Mouse (Mus musculus) forebrain, embryonic 16.5 days (tissue): ENCODE measurements at regions not wholly inside any gene's neighbourhood (a gene's known extent, or its start where the extent isn't known, plus 50 kb on each side); places are given as distances from the start of the nearest gene placed in this dataset.
"Not testable (repeated sequence)": the region's sequence is repeated elsewhere in the genome, so short reads cannot be mapped to it uniquely, and the experiment has no call there.

ENCODE experiments used
- ATAC-seq: fragments of 200-750 bp; cut with Nextera tagmentation; 2 replicates; pipeline ENCODE4 v1.8.0; 2017; ENCODE audit warnings: mild to moderate bottlenecking, moderate library complexity
- H3K27ac ChIP-seq: fragments of 300-500 bp; sonication (generic); 2 replicates; pipeline ENCODE4 v1.5.1; 2014; ENCODE audit warnings: low read length, control low read depth
- H3K27me3 ChIP-seq: fragments of 300-500 bp; sonication (generic); replicated peaks from 2 replicates; pipeline ENCODE4 v1.6.1; 2014; ENCODE audit warnings: low read length; ENCODE audit not compliant: control insufficient read depth, insufficient read depth
- H3K36me3 ChIP-seq: fragments of 300-500 bp; sonication (generic); 2 replicates; pipeline ENCODE4 v1.6.1; 2014; ENCODE audit not compliant: control insufficient read depth, insufficient read depth
- H3K4me1 ChIP-seq: fragments of 300-500 bp; sonication (generic); replicated peaks from 2 replicates; pipeline ENCODE4 v1.6.1; 2014; ENCODE audit warnings: low read length; ENCODE audit not compliant: control insufficient read depth, insufficient read depth
- H3K4me2 ChIP-seq: fragments of 300-500 bp; sonication (generic); 2 replicates; pipeline ENCODE4 v1.6.1; 2014; ENCODE audit warnings: mild to moderate bottlenecking, low read length, control low read depth
- H3K4me3 ChIP-seq: fragments of 300-500 bp; sonication (generic); replicated peaks from 2 replicates; pipeline ENCODE4 v1.5.1; 2014; ENCODE audit warnings: mild to moderate bottlenecking, low read length, control low read depth
- H3K9ac ChIP-seq: fragments of 300-500 bp; sonication (generic); replicated peaks from 2 replicates; pipeline ENCODE4 v1.6.1; 2014; ENCODE audit warnings: low read depth, low read length, control low read depth
- H3K9me3 ChIP-seq: fragments of 300-500 bp; sonication (generic); 2 replicates; pipeline ENCODE4 v1.6.1; 2016; ENCODE audit warnings: low read length; ENCODE audit not compliant: control insufficient read depth
- WGBS: fragments of 180-500 bp; shearing (Covaris S2); extraction: QIAGEN DNeasy Blood & Tissue Kit; methylation state at CpG from one replicate; pipeline ENCODE4 v1.1.7; 2014; 5-methylcytosine and 5-hydroxymethylcytosine counted together

- WGBS, result 17% methylated on average over 5 of the region's 5 CpGs
- Histone ChIP-seq H3K4me2 (no peak overlapping the region), H3K9me3 (no peaks in the 10 kb centered on the region), H3K27me3 (no peaks in the 10 kb centered on the region), H3K27ac (peak overlapping the region; percentile 67), H3K4me1 (peaks cover 8% of the 10 kb centered on the region), H3K9ac (no peak overlapping the region), H3K4me3 (no peak overlapping the region), H3K36me3 (no peaks in the 10 kb centered on the region)
- peak; percentile 68 for ATAC-seq
These were observed 567.2 kb upstream of the Sox11 start for GRCm38 (mm10) chr12:27909417-27910100.

DNA sequence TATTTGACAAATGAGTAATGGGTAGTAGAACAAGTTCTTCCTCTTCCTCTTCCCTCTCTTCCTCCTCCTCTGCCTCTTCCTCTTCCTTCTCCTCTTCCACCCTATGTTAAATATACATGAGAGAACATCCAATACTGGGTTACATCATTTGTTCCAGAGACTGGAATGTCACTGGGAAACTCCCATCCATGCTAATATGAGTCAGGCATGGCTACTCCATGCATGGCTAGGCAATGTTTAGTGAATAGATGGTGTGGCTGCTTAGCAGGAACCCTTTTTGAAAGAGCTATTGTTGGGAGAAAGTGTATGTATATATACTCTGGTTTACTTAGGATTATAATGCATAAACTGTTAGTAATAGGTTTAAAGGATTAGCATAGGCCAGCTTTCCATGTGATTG, 554.3 kb upstream of the Sox11 start:
- H3K9me3 ChIP-seq, H3K36me3 ChIP-seq, H3K27me3 ChIP-seq, H3K4me3 ChIP-seq, H3K4me1 ChIP-seq, H3K4me2 ChIP-seq, ATAC-seq, H3K27ac ChIP-seq, H3K9ac ChIP-seq: not testable (repeated sequence)

DNA sequence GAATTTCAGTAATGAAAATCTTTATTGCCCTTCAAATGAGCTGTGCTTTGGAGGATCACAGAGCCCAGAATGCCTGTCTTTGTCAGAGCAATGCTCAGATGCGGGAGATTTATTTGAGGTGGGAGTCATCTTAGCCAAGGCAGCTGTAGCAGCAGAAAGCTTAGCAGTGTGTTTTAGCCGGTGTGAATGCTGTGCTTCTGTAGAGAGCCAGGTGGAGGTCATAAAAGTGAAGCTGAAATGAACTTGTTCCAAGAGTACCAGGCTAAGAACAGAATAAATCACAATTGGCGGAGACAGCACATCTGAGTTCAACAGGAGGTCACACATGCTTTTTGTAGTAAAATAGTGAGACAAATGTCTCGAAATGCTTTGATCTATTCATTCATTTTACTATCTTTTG, 539.3 kb upstream of the Sox11 start:
- Histone ChIP-seq H3K36me3 (no peaks in the 10 kb centered on the region), H3K4me1 (no peaks in the 10 kb centered on the region), H3K27ac (no peak overlapping the region), H3K27me3 (no peaks in the 10 kb centered on the region), H3K4me3 (no peak overlapping the region), H3K4me2 (no peak overlapping the region), H3K9me3 (no peaks in the 10 kb centered on the region), H3K9ac (no peak overlapping the region)
- 56% methylated on average over 4 of the region's 4 CpGs for WGBS
- no peak for ATAC-seq

DNA sequence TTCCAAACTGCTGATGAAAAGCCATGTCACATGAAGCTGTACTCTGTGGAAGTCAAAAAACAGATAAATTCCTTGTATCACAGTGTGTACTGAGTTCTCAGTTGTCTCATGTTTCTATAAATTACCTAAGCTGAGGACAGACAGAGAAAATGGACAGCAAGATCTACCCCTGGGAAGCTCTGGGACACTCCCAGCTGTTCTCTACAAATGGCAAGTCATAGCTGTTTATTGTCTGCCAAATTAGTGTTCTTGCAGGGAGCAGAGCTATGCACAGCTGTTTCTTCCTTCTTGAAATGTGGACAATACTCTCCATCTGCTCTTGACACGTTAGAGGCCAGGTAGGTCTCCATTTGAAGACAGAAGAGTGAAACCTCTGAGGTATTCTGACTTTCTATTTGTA, 524.0 kb upstream of the Sox11 start:
- Histone ChIP-seq H3K4me3 (no peak overlapping the region), H3K27me3 (no peaks in the 10 kb centered on the region), H3K27ac (no peak overlapping the region), H3K36me3 (no peaks in the 10 kb centered on the region), H3K4me1 (no peaks in the 10 kb centered on the region), H3K4me2 (no peak overlapping the region), H3K9ac (no peak overlapping the region), H3K9me3 (no peaks in the 10 kb centered on the region)
- WGBS, result 42% methylated on average over 1 of the region's 1 CpGs
- no peak for ATAC-seq

GRCm38 (mm10) chr12:27849537-27849936, 507.2 kb upstream of the Sox11 start:
- Histone ChIP-seq H3K4me2 (no peak overlapping the region), H3K9me3 (no peaks in the 10 kb centered on the region), H3K27me3 (no peaks in the 10 kb centered on the region), H3K27ac (no peak overlapping the region), H3K36me3 (no peaks in the 10 kb centered on the region), H3K4me3 (no peak overlapping the region), H3K9ac (no peak overlapping the region), H3K4me1 (no peaks in the 10 kb centered on the region)
- ATAC-seq, result no peak
- WGBS, result 93% methylated on average over 3 of the region's 3 CpGs

GRCm38 (mm10) chr12:27849099-27849498, 506.7 kb upstream of the Sox11 start:
- no peak overlapping the region for H3K4me3 ChIP-seq
- no peak overlapping the region for H3K9ac ChIP-seq
- no peaks in the 10 kb centered on the region for H3K36me3 ChIP-seq
- 81% methylated on average over 3 of the region's 3 CpGs for WGBS
- H3K27me3 ChIP-seq, result no peaks in the 10 kb centered on the region
- no peak overlapping the region for H3K27ac ChIP-seq
- no peak for ATAC-seq
- no peaks in the 10 kb centered on the region for H3K9me3 ChIP-seq
- no peaks in the 10 kb centered on the region for H3K4me1 ChIP-seq
- H3K4me2 ChIP-seq, result no peak overlapping the region

- Histone ChIP-seq H3K9me3 (no peaks in the 10 kb centered on the region), H3K27ac (no peak overlapping the region), H3K4me3 (no peak overlapping the region), H3K4me1 (no peaks in the 10 kb centered on the region), H3K4me2 (no peak overlapping the region), H3K36me3 (no peaks in the 10 kb centered on the region), H3K27me3 (no peaks in the 10 kb centered on the region), H3K9ac (no peak overlapping the region)
- no peak for ATAC-seq
- 80% methylated on average over 5 of the region's 5 CpGs for WGBS
These were observed 505.8 kb upstream of the Sox11 start for GRCm38 (mm10) chr12:27848141-27848540.

GRCm38 (mm10) chr12:27847397-27847796, 505.0 kb upstream of the Sox11 start:
- Histone ChIP-seq H3K27me3 (no peaks in the 10 kb centered on the region), H3K4me2 (no peak overlapping the region), H3K9me3 (no peaks in the 10 kb centered on the region), H3K9ac (no peak overlapping the region), H3K36me3 (no peaks in the 10 kb centered on the region), H3K4me1 (no peaks in the 10 kb centered on the region), H3K4me3 (no peak overlapping the region), H3K27ac (no peak overlapping the region)
- ATAC-seq, result no peak
- WGBS, result 74% methylated on average over 10 of the region's 10 CpGs

DNA sequence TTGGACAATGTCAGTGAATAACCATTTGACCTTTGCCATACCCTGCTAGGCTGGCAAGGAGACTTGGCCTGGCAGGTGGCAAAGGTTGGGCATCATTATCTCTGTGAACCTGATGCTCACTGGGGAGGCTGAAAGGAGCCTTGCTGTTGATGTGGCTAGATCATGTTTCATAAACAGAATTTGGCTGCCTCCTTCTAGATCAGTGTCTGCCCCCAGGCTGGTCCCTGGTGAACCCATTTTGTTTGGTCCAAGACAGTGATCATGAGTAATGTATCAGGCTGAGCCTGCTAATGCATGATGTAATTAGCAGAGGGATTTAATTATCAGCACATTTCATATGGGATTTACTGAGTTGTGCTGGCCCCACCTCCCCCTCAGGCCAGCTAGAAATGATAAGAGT, 502.6 kb upstream of the Sox11 start:
- no peaks in the 10 kb centered on the region for H3K36me3 ChIP-seq
- no peaks in the 10 kb centered on the region for H3K27me3 ChIP-seq
- no peaks in the 10 kb centered on the region for H3K9me3 ChIP-seq
- H3K9ac ChIP-seq, result no peak overlapping the region
- no peak overlapping the region for H3K27ac ChIP-seq
- H3K4me2 ChIP-seq, result no peak overlapping the region
- H3K4me1 ChIP-seq, result no peaks in the 10 kb centered on the region
- no peak for ATAC-seq
- no peak overlapping the region for H3K4me3 ChIP-seq

DNA sequence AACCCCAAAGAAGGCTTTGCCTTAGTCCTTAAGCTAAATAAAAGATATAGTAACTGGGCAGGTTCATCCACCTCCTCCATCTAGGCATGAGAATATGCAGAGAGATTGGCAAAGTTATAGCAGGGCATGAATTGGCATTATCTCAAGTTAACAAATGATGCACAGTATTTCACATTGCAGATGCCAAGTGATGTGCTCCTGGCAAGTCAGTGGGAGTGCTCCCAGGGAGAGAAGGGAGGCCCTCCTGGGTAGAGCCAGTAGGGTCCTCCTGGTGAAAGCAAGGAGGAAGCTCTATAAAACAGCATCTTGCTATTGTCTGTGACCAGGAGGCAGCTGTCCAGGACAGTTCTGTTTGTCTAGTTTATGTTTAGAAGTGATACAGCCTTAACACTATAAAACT, 496.6 kb upstream of the Sox11 start:
- H3K4me3 ChIP-seq, result no peak overlapping the region
- peak; percentile 65 for ATAC-seq
- no peaks in the 10 kb centered on the region for H3K36me3 ChIP-seq
- H3K4me2 ChIP-seq, result no peak overlapping the region
- peak overlapping the region; percentile 83 for H3K27ac ChIP-seq
- H3K4me1 ChIP-seq, result peaks cover 7% of the 10 kb centered on the region; the same call in 1 of the 2 replicates
- H3K9ac ChIP-seq, result no peak overlapping the region
- H3K27me3 ChIP-seq, result no peaks in the 10 kb centered on the region
- no peaks in the 10 kb centered on the region for H3K9me3 ChIP-seq
